Mouse (Mus musculus) thymus, adult 2 months (tissue): ENCODE data around the gene Gpr135.

Experiments used
- CTCF ChIP-seq: fragments of 200-500 bp; IDR thresholded peaks from 2 replicates; pipeline ENCODE4 v1.5.1; 2012; ENCODE audit warnings: mild to moderate bottlenecking, control low read depth, low read length, moderate library complexity, borderline replicate concordance; ENCODE audit not compliant: control insufficient read depth, poor library complexity, insufficient read depth; ENCODE audit errors: extremely low read depth
- POLR2A ChIP-seq: fragments of 200-500 bp; IDR thresholded peaks from 2 replicates; pipeline ENCODE4 v1.6.1; 2012; ENCODE audit warnings: mild to moderate bottlenecking, low read length, control low read depth, moderate library complexity; ENCODE audit not compliant: control insufficient read depth, poor library complexity, insufficient read depth; ENCODE audit errors: extremely low read depth

- TF ChIP-seq POLR2A (no peak), CTCF (no peak)
Measured at GRCm38 (mm10) chr12:72078248-72078647, 7.3 kb upstream of the Gpr135 start.
